Mouse (Mus musculus) intestine, embryonic 14.5 days (tissue): ENCODE data around the gene Ifitm6. TPM values are rescaled to one million over a fixed set of nuclear protein-coding genes. Genes with fewer than 3 reads are reported as not detected.

ENCODE experiments used
- polyA plus RNA-seq: library from polyadenylated mRNA; unstranded; fragments of >200 nt; fragmentation: Nextera tagmentation; extraction: Ambion mirVana; gene quantifications from 2 replicates; pipeline ENCODE4 v1.2.1, GENCODE M21; 2014

Gene Ifitm6
- polyA plus RNA-seq, 1 experiment from 2014 or later, result 1.2 TPM

Other genes starting within 250 kb of the Ifitm6 start
- gene Syce1, start 230.1 kb downstream of the Ifitm6 start, polyA plus RNA-seq, result 0.30 and 0.45 TPM in 2 replicates
- gene Zfp941, start 195.7 kb downstream of the Ifitm6 start, polyA plus RNA-seq, result 2.8 and 3.0 TPM in 2 replicates
- 1.3 and 3.2 TPM in 2 replicates for gene Urah, start 182.9 kb downstream of the Ifitm6 start, polyA plus RNA-seq
- not detected in 2 replicates for gene Scgb1c1, start 172.4 kb downstream of the Ifitm6 start, polyA plus RNA-seq
- gene Odf3, start 170.1 kb downstream of the Ifitm6 start, polyA plus RNA-seq, result not detected in 2 replicates
- not detected in 2 replicates for gene Gm45785, start 161.6 kb downstream of the Ifitm6 start, polyA plus RNA-seq
- gene Ric8a, start 161.0 kb downstream of the Ifitm6 start, polyA plus RNA-seq, result 64.9 and 82.6 TPM in 2 replicates
- gene Bet1l, start 160.3 kb downstream of the Ifitm6 start, polyA plus RNA-seq, result 42.3 and 43.7 TPM in 2 replicates
- gene Psmd13, start 136.0 kb downstream of the Ifitm6 start, polyA plus RNA-seq, result 151 and 154 TPM in 2 replicates
- 24.7 and 25.3 TPM in 2 replicates for gene Sirt3, start 135.6 kb downstream of the Ifitm6 start, polyA plus RNA-seq
- gene Cox8b, start 117.5 kb downstream of the Ifitm6 start, polyA plus RNA-seq, result 0.62 and 0.83 TPM in 2 replicates
- gene Nlrp6, start 97.0 kb downstream of the Ifitm6 start, polyA plus RNA-seq, result 12.5 and 18.4 TPM in 2 replicates
- gene Pgghg, start 76.5 kb downstream of the Ifitm6 start, polyA plus RNA-seq, result 26.9 and 29.2 TPM in 2 replicates
- gene Ifitm5, start 67.6 kb downstream of the Ifitm6 start, polyA plus RNA-seq, result 0.94 and 2.3 TPM in 2 replicates
- 0.81 TPM in 1 of 2 replicates, not detected in the other for gene Gm45717, start 62.0 kb downstream of the Ifitm6 start, polyA plus RNA-seq
- 1,598 and 1,676 TPM in 2 replicates for gene Ifitm2, start 61.9 kb downstream of the Ifitm6 start, polyA plus RNA-seq
- gene Ifitm1, start 50.7 kb downstream of the Ifitm6 start, polyA plus RNA-seq, result 198 and 221 TPM in 2 replicates
- 295 and 303 TPM in 2 replicates for gene Ifitm3, start 7.2 kb downstream of the Ifitm6 start, polyA plus RNA-seq
- gene Gm17387, start 11.2 kb upstream of the Ifitm6 start, polyA plus RNA-seq, result not detected in 2 replicates
- gene B4galnt4, start 43.2 kb upstream of the Ifitm6 start, polyA plus RNA-seq, result 9.2 and 13.6 TPM in 2 replicates
- gene Pkp3, start 60.3 kb upstream of the Ifitm6 start, polyA plus RNA-seq, result 11.6 and 14.7 TPM in 2 replicates
- 10.6 and 11.2 TPM in 2 replicates for gene Sigirr, start 82.6 kb upstream of the Ifitm6 start, polyA plus RNA-seq
- 18.5 and 20.3 TPM in 2 replicates for gene Ano9, start 99.9 kb upstream of the Ifitm6 start, polyA plus RNA-seq
- gene Ptdss2, start 104.5 kb upstream of the Ifitm6 start, polyA plus RNA-seq, result 62.6 and 63.9 TPM in 2 replicates
- gene Rnh1, start 154.9 kb upstream of the Ifitm6 start, polyA plus RNA-seq, result 121 and 123 TPM in 2 replicates
- 72.6 and 96.6 TPM in 2 replicates for gene Hras, start 176.1 kb upstream of the Ifitm6 start, polyA plus RNA-seq
- 3.9 and 4.9 TPM in 2 replicates for gene Lrrc56, start 176.2 kb upstream of the Ifitm6 start, polyA plus RNA-seq
- 2.7 and 2.8 TPM in 2 replicates for gene Lmntd2, start 196.2 kb upstream of the Ifitm6 start, polyA plus RNA-seq
- gene Rassf7, start 197.9 kb upstream of the Ifitm6 start, polyA plus RNA-seq, result 60.3 and 61.4 TPM in 2 replicates
- 73.3 and 80.7 TPM in 2 replicates for gene Phrf1, start 210.9 kb upstream of the Ifitm6 start, polyA plus RNA-seq
- gene Irf7, start 248.6 kb upstream of the Ifitm6 start, polyA plus RNA-seq, result 2.7 and 3.1 TPM in 2 replicates